Mouse (Mus musculus): ENCODE results near the gene Rnf180. TPM values are rescaled to one million over a fixed set of nuclear protein-coding genes. Genes with fewer than 3 reads are reported as not detected.
"Not testable (repeated sequence)": the region's sequence is repeated elsewhere in the genome, so short reads cannot be mapped to it uniquely, and the experiment has no call there.

Gene Rnf180
- 10 to 100 TPM; 27.2 to 28.2 TPM for total RNA-seq (2021)

GRCm38 (mm10) chr13:105294715-105295114, at the start of gene Rnf180:
Rnf180 (minus strand) TSS chr13:105294815.
- DNase-seq (ENCODE audit: extremely low spot score in 1 of 2, low spot score in 2 of 2) = no peak
- intact Hi-C loops (cut with DNase I) = no loop called here

- no peak for DNase-seq (ENCODE audit: extremely low spot score in 1 of 2, low spot score in 2 of 2)
- intact Hi-C loops (cut with DNase I) = no loop called here
Measured at GRCm38 (mm10) chr13:105331199-105331968, 36.8 kb upstream of the Rnf180 start.

DNA sequence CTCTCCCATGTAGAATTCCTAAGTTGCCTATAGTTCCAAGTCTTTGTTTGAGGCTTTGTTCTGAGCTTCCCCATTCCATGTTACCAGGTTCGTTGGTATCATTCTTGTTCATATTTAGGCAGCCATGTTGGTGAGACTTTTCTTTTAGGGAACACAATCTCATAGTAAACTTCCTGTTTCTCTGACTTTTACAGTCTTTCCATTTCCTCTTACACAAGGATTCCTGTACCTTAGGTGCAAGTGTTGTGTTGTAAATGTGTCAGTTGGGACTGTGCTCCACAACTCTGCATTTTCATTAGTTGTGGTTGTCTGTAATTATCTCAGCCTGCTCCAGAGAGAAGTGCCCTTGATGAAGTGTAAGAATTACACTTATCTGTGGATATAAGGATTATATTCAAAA, 32.3 kb upstream of the Rnf180 start:
- DNase-seq (ENCODE audit: extremely low spot score in 1 of 2, low spot score in 2 of 2) = no peak
- intact Hi-C loops (cut with DNase I) = no loop called here

- no peak for DNase-seq (ENCODE audit: extremely low spot score in 1 of 2, low spot score in 2 of 2)
- intact Hi-C loops (cut with DNase I) = no loop called here
Measured at GRCm38 (mm10) chr13:105316926-105317325, 22.3 kb upstream of the Rnf180 start.

DNA sequence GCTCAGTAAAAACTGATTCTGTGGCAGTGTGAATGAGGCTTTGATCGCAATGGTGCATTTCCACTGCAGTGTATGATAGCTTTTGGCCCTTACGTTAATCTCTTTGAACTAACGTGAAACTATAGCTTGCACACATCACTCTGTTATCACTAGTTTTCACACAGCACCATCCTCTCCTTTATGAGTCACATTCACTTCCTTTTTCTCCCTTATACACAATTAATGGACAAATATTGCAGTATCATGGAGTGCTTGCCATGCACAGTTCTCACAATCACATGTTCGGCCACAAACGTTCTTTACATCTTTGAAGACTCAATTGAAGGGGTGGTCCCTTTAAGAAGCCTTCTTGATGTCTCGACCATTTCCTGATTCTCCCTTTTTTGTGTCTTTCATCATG, 21.4 kb upstream of the Rnf180 start:
- intact Hi-C loops (cut with DNase I) = no loop called here
- DNase-seq (ENCODE audit: extremely low spot score in 1 of 2, low spot score in 2 of 2) = no peak

- intact Hi-C loops (cut with DNase I) = no loop called here
- no peak for DNase-seq (ENCODE audit: extremely low spot score in 1 of 2, low spot score in 2 of 2)
Measured at GRCm38 (mm10) chr13:105312763-105313162, 18.1 kb upstream of the Rnf180 start.

DNA sequence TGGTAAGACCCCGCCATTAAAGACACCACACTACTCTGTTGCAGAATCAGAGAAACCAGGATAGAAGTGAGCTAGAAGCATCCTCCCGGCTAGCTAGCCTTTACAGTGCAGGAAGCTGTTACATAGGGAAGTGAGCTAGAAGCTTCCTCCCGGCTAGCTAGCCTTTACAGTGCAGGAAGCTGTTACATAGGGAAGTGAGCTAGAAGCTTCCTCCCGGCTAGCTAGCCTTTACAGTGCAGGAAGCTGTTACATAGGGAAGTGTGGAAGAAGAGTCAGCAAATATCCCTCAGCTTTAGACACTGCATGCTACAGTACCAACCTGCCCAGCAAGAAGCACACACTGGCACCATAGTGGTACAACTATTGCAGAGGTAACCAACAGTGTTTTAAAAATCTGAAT, 15.9 kb upstream of the Rnf180 start:
- DNase-seq (ENCODE audit: extremely low spot score in 1 of 2, low spot score in 2 of 2); intact Hi-C loops (cut with DNase I): not testable (repeated sequence)

- intact Hi-C loops (cut with DNase I) = no loop called here
- DNase-seq (ENCODE audit: extremely low spot score in 1 of 2, low spot score in 2 of 2) = no peak
Measured at GRCm38 (mm10) chr13:105305513-105305912, 10.9 kb upstream of the Rnf180 start.

DNA sequence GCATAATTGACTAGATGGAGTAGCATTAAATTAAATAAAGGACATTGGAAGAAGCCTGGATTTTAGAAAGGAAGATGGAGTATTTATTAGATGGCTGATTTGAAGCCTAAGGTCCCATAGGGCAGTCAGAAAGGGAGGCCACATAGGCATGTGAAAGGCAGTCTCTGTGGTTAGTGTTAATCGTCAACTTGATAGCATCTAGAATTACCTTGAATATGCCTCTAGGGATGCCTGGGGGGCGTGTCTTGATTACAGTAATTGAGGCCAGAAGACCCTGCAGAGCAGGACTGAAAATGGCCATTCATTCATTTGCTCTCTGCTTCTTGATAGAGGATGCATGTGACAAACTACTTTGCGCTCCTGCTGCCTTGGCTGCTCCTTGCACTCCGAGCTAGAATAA, 9.4 kb upstream of the Rnf180 start:
- intact Hi-C loops (cut with DNase I) = no loop called here

DNA sequence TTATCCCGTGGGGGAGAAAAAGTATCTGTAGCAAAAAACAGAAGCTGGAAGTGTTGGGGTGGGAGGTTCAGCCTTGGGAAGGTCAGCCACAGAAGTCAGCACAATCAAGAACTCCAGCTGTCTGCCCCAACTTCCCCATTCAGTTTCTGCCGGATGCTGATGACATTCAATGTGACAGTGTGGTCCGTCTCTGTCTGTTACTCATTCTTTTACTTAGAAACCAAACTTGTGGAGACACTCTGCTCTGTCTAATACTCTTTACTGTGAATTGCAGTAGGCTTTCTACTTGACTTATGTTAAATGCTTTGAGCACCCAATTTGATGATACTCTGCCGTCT, 5.4 kb upstream of the Rnf180 start:
- intact Hi-C loops (cut with DNase I) = no loop called here
- DNase-seq (ENCODE audit: extremely low spot score in 1 of 2, low spot score in 2 of 2) = no peak

More for the DNA sequence above, 9.4 kb upstream of the Rnf180 start:
- DNase-seq (ENCODE audit: extremely low spot score in 1 of 2, low spot score in 2 of 2) = no peak

DNA sequence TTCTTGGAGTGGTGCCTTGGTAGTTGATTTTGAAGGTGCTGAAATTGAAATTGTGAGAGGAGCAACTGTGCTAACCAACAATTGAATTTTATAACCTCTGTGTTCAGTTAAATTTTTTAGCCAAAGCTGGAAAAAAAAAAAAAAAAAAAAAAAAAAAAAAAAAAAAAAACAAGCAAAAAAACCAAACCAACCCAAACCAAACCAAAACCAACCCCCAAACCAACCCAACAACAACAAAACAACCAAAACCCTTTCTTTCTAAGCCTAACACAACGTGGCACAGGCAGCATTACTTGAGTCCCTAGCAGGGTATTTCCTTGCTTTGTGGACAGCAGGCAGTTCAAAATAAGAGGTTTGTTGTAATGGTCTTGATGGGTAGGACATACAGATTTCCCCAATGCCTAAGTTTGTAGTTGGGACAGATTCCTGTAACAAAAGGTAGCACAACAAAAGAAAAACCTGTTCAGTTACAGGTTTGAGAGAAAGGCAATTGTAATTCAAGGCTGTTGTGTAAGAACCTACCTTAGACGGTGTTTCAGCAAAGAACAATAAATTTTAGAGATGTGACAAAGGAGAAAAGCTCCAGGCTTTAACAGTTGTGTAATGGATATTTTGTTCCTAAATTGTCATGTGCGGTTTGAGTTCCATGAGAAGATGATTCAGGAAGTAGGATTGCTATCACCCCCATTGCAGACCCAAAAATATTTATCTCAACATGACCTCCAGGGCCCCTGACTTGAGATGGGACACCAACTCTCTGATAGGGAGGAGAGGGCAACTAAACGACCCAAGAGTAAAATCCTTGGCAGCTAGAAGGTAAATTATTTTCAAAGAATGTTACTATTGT, 4.8 kb upstream of the Rnf180 start:
- intact Hi-C loops (cut with DNase I) = no loop called here
- no peak for DNase-seq (ENCODE audit: extremely low spot score in 1 of 2, low spot score in 2 of 2)

GRCm38 (mm10) chr13:105293781-105294667, 591 bp downstream of the Rnf180 start:
- intact Hi-C loops (cut with DNase I) = no loop called here
- peak; percentile 44 to 69 for DNase-seq (ENCODE audit: extremely low spot score in 1 of 2, low spot score in 2 of 2)

DNA sequence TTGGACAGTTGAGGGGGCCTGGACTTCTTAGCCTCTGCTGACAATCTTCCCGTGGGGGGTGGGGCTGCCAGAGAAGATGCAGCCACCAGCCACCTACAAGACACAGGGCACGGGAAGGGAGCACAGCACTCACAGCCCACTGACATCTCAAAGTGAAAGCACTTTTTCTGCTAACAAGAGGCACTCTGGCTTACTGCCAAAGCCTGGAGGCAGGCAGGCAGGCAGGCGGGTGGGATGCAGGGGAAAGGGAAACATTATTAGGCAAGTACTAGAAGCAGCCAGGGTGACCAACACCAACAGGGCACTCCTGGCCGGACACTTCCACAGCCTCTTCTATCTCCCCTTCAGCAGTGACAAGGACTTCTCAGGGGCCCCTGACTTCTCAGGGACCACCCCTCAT, 2.8 kb downstream of the Rnf180 start:
- intact Hi-C loops (cut with DNase I) = no loop called here
- peak; percentile 70 to 81 for DNase-seq (ENCODE audit: extremely low spot score in 1 of 2, low spot score in 2 of 2)

DNA sequence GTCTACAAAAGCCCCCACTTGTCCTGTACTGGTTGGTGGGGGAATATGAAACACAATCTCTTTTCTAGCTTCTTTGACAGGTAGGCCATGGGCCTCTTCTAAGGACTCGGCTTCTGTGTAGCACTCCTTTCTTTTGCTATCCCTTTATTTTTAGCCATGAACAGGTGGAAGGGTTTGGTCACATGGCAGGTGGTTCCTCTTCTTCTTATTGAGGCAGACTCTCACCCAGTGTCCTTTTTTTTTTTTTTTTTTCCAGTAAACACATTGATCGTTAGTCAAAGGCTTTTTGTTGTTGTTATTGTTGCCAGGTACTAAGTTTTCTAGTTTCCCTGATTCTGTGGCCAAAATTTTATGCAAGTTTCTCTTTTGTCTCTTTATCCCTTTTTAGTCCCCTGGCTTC, 4.0 kb downstream of the Rnf180 start:
- intact Hi-C loops (cut with DNase I) = no loop called here
- no peak for DNase-seq (ENCODE audit: extremely low spot score in 1 of 2, low spot score in 2 of 2)

- intact Hi-C loops (cut with DNase I) = no loop called here
- no peak for DNase-seq (ENCODE audit: extremely low spot score in 1 of 2, low spot score in 2 of 2)
Measured at GRCm38 (mm10) chr13:105290021-105290420, 4.6 kb downstream of the Rnf180 start.

GRCm38 (mm10) chr13:105279397-105280018, 15.1 kb downstream of the Rnf180 start:
- intact Hi-C loops (cut with DNase I) = no loop called here
- DNase-seq (ENCODE audit: extremely low spot score in 1 of 2, low spot score in 2 of 2) = no peak

- intact Hi-C loops (cut with DNase I) = no loop called here
- DNase-seq (ENCODE audit: extremely low spot score in 1 of 2, low spot score in 2 of 2) = no peak
Measured at GRCm38 (mm10) chr13:105270394-105271094, 24.1 kb downstream of the Rnf180 start.

- intact Hi-C loops (cut with DNase I) = loop anchor here (5.0 kb wide), 1 partner anchor 110 kb away; no protein-coding TSS in a partner anchor
- no peak for DNase-seq (ENCODE audit: extremely low spot score in 1 of 2, low spot score in 2 of 2)
Measured at GRCm38 (mm10) chr13:105267464-105267863, 27.2 kb downstream of the Rnf180 start.

All from left cerebral cortex, postnatal 10 days (tissue).